Mouse (Mus musculus): Measurements from ENCODE around the gene Ykt6. TPM values are rescaled to one million over a fixed set of nuclear protein-coding genes. Genes with fewer than 3 reads are reported as not detected.

Ykt6 gene
- 30.9 and 33.1 TPM in 2 replicates for polyA plus RNA-seq (2014; fragmentation: Nextera tagmentation; extraction: Ambion mirVana)

DNA sequence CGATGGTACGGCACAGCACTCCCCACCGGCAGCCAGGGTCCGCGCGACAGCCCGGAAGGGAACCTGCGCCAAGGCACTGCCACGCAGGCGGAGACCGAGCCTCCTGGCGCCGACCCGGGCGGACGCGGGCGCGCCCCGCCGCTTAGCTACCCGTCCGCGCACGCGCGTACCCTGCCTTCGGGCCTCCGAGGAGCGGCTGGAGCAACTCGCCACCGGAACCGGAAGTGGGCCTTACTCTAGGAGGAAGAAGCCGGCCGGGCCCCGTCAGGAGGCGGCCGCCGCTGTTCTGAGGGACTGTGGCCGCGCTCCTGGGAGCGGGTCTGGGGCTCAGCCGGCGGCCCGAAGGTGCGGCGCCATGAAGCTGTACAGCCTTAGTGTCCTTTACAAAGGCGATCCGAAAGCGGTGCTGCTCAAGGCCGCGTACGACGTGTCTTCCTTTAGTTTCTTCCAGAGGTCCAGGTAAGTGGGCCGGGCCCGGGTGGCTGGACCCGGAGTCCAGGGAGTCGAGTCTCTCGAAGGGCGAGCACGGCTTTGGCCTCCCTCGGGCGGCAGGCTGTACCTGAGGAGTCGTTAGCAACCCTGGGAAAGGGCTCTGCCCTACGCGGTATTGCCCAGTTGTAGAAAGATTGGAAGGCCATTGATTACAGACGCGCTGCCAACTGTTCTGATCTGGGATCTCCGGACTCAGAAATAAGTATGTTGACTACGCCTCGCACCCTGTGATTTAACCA lies at the start of gene Ykt6:
Ykt6 (plus strand) TSS at position 148 of the 731 bp plus-strand sequence.
- peak within 1 kb of the TSS; percentile 92 for H3K27ac ChIP-seq (replicated peaks; ENCODE audit: low read depth, low read length)
- H3K9ac ChIP-seq (ENCODE audit: low read depth, low read length) = peak within 1 kb of the TSS; percentile 94
- peak; percentile 98 for DNase-seq (ENCODE audit: low spot score)
- H3K27me3 ChIP-seq (replicated peaks; ENCODE audit: control insufficient read depth, insufficient read depth, low read length) = no peaks in the 10 kb centered on the region
- peaks cover 21% of the 10 kb centered on the region for H3K36me3 ChIP-seq (ENCODE audit: control insufficient read depth, insufficient read depth, low read length)
- H3K4me1 ChIP-seq (ENCODE audit: control insufficient read depth, insufficient read depth, low read length) = peaks cover 11% of the 10 kb centered on the region
- ATAC-seq (ENCODE audit: low read depth) = peak; percentile 97
- peak within 1 kb of the TSS; percentile 95 for H3K4me3 ChIP-seq (ENCODE audit: low read depth, low read length)
- H3K4me2 ChIP-seq (ENCODE audit: low read depth, low read length) = peak within 1 kb of the TSS; percentile 75
- no peaks in the 10 kb centered on the region for H3K9me3 ChIP-seq (ENCODE audit: control insufficient read depth, low read length)
- 1% methylated on average over 38 of the region's 71 CpGs for WGBS

DNA sequence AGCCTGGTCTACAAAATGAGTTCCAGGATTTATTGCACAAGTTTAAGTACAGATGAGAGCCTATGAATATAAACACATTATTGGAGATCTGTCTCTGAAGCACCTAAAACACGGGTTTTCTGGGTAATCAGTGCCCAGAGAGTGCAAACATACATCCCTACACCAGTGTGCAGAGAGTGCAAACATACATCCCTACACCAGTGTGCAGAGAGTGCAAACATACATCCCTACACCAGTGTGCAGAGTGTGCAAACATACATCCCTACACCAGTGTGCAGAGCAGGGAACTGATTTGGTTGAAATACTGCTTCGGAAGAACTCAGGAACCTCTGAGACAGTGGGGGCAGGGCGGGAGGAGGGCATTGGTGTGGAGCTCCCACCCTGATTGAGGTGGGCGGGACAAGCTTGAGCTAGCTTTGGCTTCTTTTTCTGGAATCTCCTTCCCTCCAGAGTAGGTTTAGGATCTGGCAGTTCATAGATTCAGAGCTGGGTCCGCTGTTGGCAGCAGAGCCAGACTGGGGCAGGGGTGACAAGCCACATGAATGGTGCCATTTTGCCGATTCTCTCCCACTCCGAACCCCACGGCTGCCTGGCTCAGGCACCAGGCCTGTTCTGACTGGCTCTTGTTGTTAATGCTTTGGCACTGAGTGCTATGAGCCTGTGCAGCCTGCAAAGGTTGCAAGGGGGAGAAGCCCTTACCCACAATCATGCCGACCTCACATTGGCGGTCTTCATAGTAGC lies 49.5 kb upstream of the Ykt6 start:
- Histone ChIP-seq H3K9me3 (ENCODE audit: control insufficient read depth, low read length) (no peaks in the 10 kb centered on the region), H3K27ac (replicated peaks; ENCODE audit: low read depth, low read length) (no peak overlapping the region), H3K4me1 (ENCODE audit: control insufficient read depth, insufficient read depth, low read length) (peaks cover 16% of the 10 kb centered on the region), H3K36me3 (ENCODE audit: control insufficient read depth, insufficient read depth, low read length) (no peaks in the 10 kb centered on the region), H3K27me3 (replicated peaks; ENCODE audit: control insufficient read depth, insufficient read depth, low read length) (no peaks in the 10 kb centered on the region), H3K4me2 (ENCODE audit: low read depth, low read length) (no peak overlapping the region), H3K9ac (ENCODE audit: low read depth, low read length) (no peak overlapping the region), H3K4me3 (ENCODE audit: low read depth, low read length) (no peak overlapping the region)
- DNase-seq (ENCODE audit: low spot score) = no peak
- no peak for ATAC-seq (ENCODE audit: low read depth)
- 81% methylated on average over 10 of the region's 10 CpGs for WGBS

DNA sequence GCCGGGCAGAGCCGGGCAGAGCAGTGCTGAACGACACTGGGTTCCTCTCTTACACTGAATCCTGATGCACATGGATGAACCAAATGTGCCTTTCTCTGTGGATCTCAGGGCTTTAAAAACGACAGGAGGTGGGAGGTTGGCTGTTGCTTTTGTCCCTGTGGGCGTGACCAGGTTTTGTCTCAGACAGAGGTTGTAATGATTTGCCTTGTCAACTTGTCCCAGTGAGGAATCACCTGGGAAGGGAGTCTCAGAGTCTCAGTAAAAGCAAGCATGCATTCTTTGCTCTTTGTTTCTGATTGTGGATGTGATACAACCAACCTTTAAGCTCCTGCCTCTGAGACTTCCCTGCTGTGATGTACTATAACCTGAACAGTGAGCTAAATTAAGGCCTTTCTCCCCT lies 48.4 kb upstream of the Ykt6 start:
- Histone ChIP-seq H3K4me2 (ENCODE audit: low read depth, low read length) (no peak overlapping the region), H3K4me3 (ENCODE audit: low read depth, low read length) (no peak overlapping the region), H3K9ac (ENCODE audit: low read depth, low read length) (no peak overlapping the region), H3K27me3 (replicated peaks; ENCODE audit: control insufficient read depth, insufficient read depth, low read length) (no peaks in the 10 kb centered on the region), H3K36me3 (ENCODE audit: control insufficient read depth, insufficient read depth, low read length) (no peaks in the 10 kb centered on the region), H3K27ac (replicated peaks; ENCODE audit: low read depth, low read length) (no peak overlapping the region), H3K4me1 (ENCODE audit: control insufficient read depth, insufficient read depth, low read length) (peaks cover 6% of the 10 kb centered on the region), H3K9me3 (ENCODE audit: control insufficient read depth, low read length) (no peaks in the 10 kb centered on the region)
- no peak for ATAC-seq (ENCODE audit: low read depth)
- WGBS = 60% methylated on average over 5 of the region's 5 CpGs
- no peak for DNase-seq (ENCODE audit: low spot score)

DNA sequence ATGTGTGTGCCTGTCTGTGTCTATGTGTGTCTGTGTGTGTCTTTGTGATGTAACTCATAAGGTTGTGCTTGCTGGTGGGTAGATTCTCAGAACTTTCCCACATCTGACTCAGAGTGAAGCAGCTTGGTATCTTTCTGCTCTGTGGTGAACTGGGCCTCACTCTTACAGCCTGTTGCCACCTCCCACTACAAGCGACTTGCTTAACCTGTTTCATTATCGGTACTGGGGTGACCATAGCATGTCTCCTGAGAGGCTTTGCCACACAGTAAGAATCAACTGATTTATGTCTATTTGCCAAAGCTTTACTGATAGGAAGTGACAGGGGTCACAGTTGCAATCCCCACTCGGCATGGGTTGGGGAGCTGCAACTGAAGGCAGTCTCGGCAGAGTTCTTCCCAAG lies 46.9 kb upstream of the Ykt6 start:
- H3K4me3 ChIP-seq (ENCODE audit: low read depth, low read length) = no peak overlapping the region
- H3K9me3 ChIP-seq (ENCODE audit: control insufficient read depth, low read length) = no peaks in the 10 kb centered on the region
- no peak overlapping the region for H3K4me2 ChIP-seq (ENCODE audit: low read depth, low read length)
- no peak overlapping the region for H3K27ac ChIP-seq (replicated peaks; ENCODE audit: low read depth, low read length)
- ATAC-seq (ENCODE audit: low read depth) = no peak
- no peaks in the 10 kb centered on the region for H3K36me3 ChIP-seq (ENCODE audit: control insufficient read depth, insufficient read depth, low read length)
- no peaks in the 10 kb centered on the region for H3K27me3 ChIP-seq (replicated peaks; ENCODE audit: control insufficient read depth, insufficient read depth, low read length)
- H3K9ac ChIP-seq (ENCODE audit: low read depth, low read length) = no peak overlapping the region
- no peak for DNase-seq (ENCODE audit: low spot score)
- 71% methylated on average over 4 of the region's 4 CpGs for WGBS
- no peaks in the 10 kb centered on the region for H3K4me1 ChIP-seq (ENCODE audit: control insufficient read depth, insufficient read depth, low read length)

DNA sequence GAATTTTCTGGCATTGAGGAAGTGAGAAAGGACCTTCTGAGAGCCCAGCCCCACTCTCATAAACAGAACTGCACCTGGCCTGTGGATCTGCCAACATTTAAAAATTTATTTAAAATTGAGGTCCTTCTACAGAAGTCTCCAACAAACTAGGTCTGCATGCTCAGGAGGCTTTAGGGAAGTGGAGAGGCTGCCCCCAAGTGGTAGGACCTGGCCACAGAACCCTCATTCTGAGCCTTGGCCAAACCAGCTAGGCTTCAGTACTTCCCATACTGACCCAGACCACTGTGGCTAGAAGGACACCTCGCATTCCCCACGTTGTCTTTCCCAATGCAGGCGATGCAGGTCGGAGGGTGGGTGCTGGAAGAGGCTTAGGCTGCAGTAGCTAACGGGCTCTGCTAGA lies 42.9 kb upstream of the Ykt6 start:
- H3K36me3 ChIP-seq (ENCODE audit: control insufficient read depth, insufficient read depth, low read length) = no peaks in the 10 kb centered on the region
- H3K9me3 ChIP-seq (ENCODE audit: control insufficient read depth, low read length) = no peaks in the 10 kb centered on the region
- peak; percentile 75 for DNase-seq (ENCODE audit: low spot score)
- no peak overlapping the region for H3K27ac ChIP-seq (replicated peaks; ENCODE audit: low read depth, low read length)
- H3K4me2 ChIP-seq (ENCODE audit: low read depth, low read length) = no peak overlapping the region
- H3K4me3 ChIP-seq (ENCODE audit: low read depth, low read length) = no peak overlapping the region
- 43% methylated on average over 5 of the region's 5 CpGs for WGBS
- ATAC-seq (ENCODE audit: low read depth) = peak; percentile 41; the same call in 1 of the 2 replicates
- no peak overlapping the region for H3K9ac ChIP-seq (ENCODE audit: low read depth, low read length)
- H3K27me3 ChIP-seq (replicated peaks; ENCODE audit: control insufficient read depth, insufficient read depth, low read length) = no peaks in the 10 kb centered on the region
- no peaks in the 10 kb centered on the region for H3K4me1 ChIP-seq (ENCODE audit: control insufficient read depth, insufficient read depth, low read length)

DNA sequence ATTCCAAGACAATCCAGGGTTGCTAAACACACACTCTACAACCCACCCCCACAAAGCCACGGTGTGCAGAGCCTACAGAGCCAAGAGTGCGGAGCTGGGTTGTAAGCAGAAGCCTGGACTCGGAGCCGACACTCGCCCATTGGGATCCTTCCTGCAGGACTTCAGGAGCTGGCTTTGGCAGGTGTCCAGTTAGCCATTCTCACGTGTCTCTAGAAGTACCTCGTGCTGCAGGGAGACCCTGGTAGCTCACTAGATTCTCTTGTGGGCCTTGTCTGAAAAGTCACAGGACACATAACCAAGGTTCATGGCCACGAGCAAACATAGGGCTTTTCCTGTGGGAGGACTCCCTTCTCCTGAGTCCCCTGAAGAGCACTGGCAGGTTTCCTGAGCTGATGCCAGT lies 42.2 kb upstream of the Ykt6 start:
- Histone ChIP-seq H3K9ac (ENCODE audit: low read depth, low read length) (no peak overlapping the region), H3K4me2 (ENCODE audit: low read depth, low read length) (no peak overlapping the region), H3K27me3 (replicated peaks; ENCODE audit: control insufficient read depth, insufficient read depth, low read length) (no peaks in the 10 kb centered on the region), H3K36me3 (ENCODE audit: control insufficient read depth, insufficient read depth, low read length) (no peaks in the 10 kb centered on the region), H3K4me3 (ENCODE audit: low read depth, low read length) (no peak overlapping the region), H3K4me1 (ENCODE audit: control insufficient read depth, insufficient read depth, low read length) (no peaks in the 10 kb centered on the region), H3K27ac (replicated peaks; ENCODE audit: low read depth, low read length) (no peak overlapping the region), H3K9me3 (ENCODE audit: control insufficient read depth, low read length) (no peaks in the 10 kb centered on the region)
- ATAC-seq (ENCODE audit: low read depth) (0 out of 2 replicates have a peak, but pooled peaks have one; percentile 19), DNase-seq (ENCODE audit: low spot score) (no peak)
- 68% methylated on average over 8 of the region's 8 CpGs for WGBS

DNA sequence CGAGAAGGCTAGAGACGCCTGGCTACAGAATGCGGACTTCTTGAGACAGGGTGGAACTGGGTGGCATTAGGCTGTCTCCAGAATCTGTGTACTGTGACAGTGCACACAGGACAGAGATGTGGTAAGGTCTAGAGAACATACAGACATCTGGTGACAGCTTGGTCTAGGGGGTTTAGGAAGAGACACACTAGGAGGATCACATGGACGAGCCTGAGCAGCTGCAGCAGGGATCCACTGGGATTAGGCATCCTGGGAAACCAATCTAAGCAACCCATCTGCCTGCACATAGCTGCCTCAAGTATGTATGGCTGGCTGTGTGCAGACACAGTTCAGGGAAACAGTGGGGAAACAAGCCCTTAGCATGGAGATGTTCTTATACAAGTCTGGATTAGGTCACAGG lies 41.6 kb upstream of the Ykt6 start:
- 73% methylated on average over 4 of the region's 4 CpGs for WGBS
- H3K9ac ChIP-seq (ENCODE audit: low read depth, low read length) = no peak overlapping the region
- DNase-seq (ENCODE audit: low spot score) (peak; percentile 74), ATAC-seq (ENCODE audit: low read depth) (peak; percentile 74)
- H3K9me3 ChIP-seq (ENCODE audit: control insufficient read depth, low read length) = no peaks in the 10 kb centered on the region
- no peak overlapping the region for H3K27ac ChIP-seq (replicated peaks; ENCODE audit: low read depth, low read length)
- no peaks in the 10 kb centered on the region for H3K27me3 ChIP-seq (replicated peaks; ENCODE audit: control insufficient read depth, insufficient read depth, low read length)
- no peaks in the 10 kb centered on the region for H3K36me3 ChIP-seq (ENCODE audit: control insufficient read depth, insufficient read depth, low read length)
- no peak overlapping the region for H3K4me3 ChIP-seq (ENCODE audit: low read depth, low read length)
- no peaks in the 10 kb centered on the region for H3K4me1 ChIP-seq (ENCODE audit: control insufficient read depth, insufficient read depth, low read length)
- no peak overlapping the region for H3K4me2 ChIP-seq (ENCODE audit: low read depth, low read length)

DNA sequence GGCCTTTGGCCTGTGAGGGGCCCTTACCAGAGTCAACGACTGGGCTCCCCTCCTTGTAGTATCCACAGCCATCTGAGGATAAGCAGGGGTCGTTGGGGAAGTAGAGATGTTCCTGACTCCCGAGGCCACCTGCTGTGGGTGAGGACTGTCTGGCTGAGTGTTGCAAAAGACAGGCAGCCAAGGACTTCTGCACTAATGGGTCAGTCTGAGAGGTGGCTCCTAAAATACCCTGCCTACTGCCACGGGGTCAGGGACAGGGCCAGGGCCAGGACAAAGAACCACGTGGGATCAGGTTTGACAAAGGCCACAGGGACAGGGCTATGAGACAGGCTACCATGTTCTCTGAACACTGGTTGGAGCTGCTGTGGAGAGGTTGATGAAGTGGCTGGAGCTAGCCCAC lies 40.6 kb upstream of the Ykt6 start:
- Histone ChIP-seq H3K4me1 (ENCODE audit: control insufficient read depth, insufficient read depth, low read length) (no peaks in the 10 kb centered on the region), H3K9ac (ENCODE audit: low read depth, low read length) (no peak overlapping the region), H3K4me3 (ENCODE audit: low read depth, low read length) (no peak overlapping the region), H3K27me3 (replicated peaks; ENCODE audit: control insufficient read depth, insufficient read depth, low read length) (no peaks in the 10 kb centered on the region), H3K36me3 (ENCODE audit: control insufficient read depth, insufficient read depth, low read length) (no peaks in the 10 kb centered on the region), H3K4me2 (ENCODE audit: low read depth, low read length) (no peak overlapping the region), H3K9me3 (ENCODE audit: control insufficient read depth, low read length) (no peaks in the 10 kb centered on the region), H3K27ac (replicated peaks; ENCODE audit: low read depth, low read length) (no peak overlapping the region)
- no peak for ATAC-seq (ENCODE audit: low read depth)
- no peak for DNase-seq (ENCODE audit: low spot score)
- WGBS = 58% methylated on average over 5 of the region's 5 CpGs

Data from embryonic facial prominence, embryonic 14.5 days (tissue).